Mouse (Mus musculus) C2C12 (cell line): ENCODE data around the gene Ica1. TPM values are rescaled to one million over a fixed set of nuclear protein-coding genes. Genes with fewer than 3 reads are reported as not detected.

Experiments
- H3K27me3 ChIP-seq: one replicate; pipeline ENCODE4 v1.6.1; 2011; ENCODE audit not compliant: control insufficient read depth, insufficient read depth, insufficient read length
- H3K36me3 ChIP-seq: one replicate; pipeline ENCODE4 v1.6.1; 2011; ENCODE audit not compliant: control insufficient read depth, insufficient read depth
- H3K4me3 ChIP-seq: one replicate; pipeline ENCODE4 v1.5.1; 2011; ENCODE audit warnings: mild to moderate bottlenecking, control low read depth; ENCODE audit not compliant: poor library complexity, insufficient read depth, severe bottlenecking
- H3K79me2 ChIP-seq: one replicate; pipeline ENCODE4 v1.6.1; 2011; ENCODE audit not compliant: control insufficient read depth, insufficient read depth
- H3K79me3 ChIP-seq: one replicate; pipeline ENCODE4 v1.6.1; 2011; ENCODE audit warnings: low read depth, control low read depth
- H3ac ChIP-seq: one replicate; pipeline ENCODE3; 2011; ENCODE audit warnings: low read depth; ENCODE audit not compliant: control insufficient read depth, insufficient read length
- CEBPB ChIP-seq: IDR thresholded peaks from one replicate; pipeline ENCODE4 v1.6.1; 2011; ENCODE audit warnings: low read depth, mild to moderate bottlenecking, control low read depth, moderate library complexity
- CTCF ChIP-seq: IDR thresholded peaks from one replicate; pipeline ENCODE4 v1.5.1; 2011; ENCODE audit not compliant: control insufficient read depth, insufficient read depth, insufficient read length
- FOSL1 ChIP-seq: IDR thresholded peaks from one replicate; pipeline ENCODE4 v1.8.0; 2011; ENCODE audit warnings: mild to moderate bottlenecking, low read length; ENCODE audit not compliant: poor library complexity, insufficient read depth, severe bottlenecking
- MAX ChIP-seq: IDR thresholded peaks from one replicate; pipeline ENCODE4 v1.6.1; 2011; ENCODE audit warnings: mild to moderate bottlenecking, control low read depth
- MYOD1 ChIP-seq: IDR thresholded peaks from one replicate; pipeline ENCODE4 v1.6.1; 2011; ENCODE audit warnings: low read depth; ENCODE audit not compliant: control insufficient read depth, insufficient read length
- MYOG ChIP-seq: IDR thresholded peaks from one replicate; pipeline ENCODE4 v1.6.1; 2011; ENCODE audit not compliant: control insufficient read depth, insufficient read length; ENCODE audit errors: extremely low read depth
- USF1 ChIP-seq: IDR thresholded peaks from one replicate; pipeline ENCODE4 v1.6.1; 2011; ENCODE audit warnings: low read depth, mild to moderate bottlenecking, control low read depth, moderate library complexity
- long read RNA-seq, 2 experiments: library from polyadenylated mRNA; unstranded; transcript quantifications; one replicate each; pipeline ENCODE4 v2.0.0; 2019 to 2020
- polyA plus RNA-seq: library from polyadenylated mRNA; unstranded; fragments of >200 nt; fragmentation: generic; extraction: Trizol; gene quantifications from one replicate; pipeline ENCODE4 v1.2.1, GENCODE M21; 2012; ENCODE audit warnings: missing spikeins

Gene Ica1
- polyA plus RNA-seq: 10.5 TPM
- long read RNA-seq, experiment 1, transcript Ica1-201 (14 exons, 2,075 nt): major isoform, 23 of 34 reads
- long read RNA-seq, experiment 1, partial matches to known transcripts: 6 of 34 reads
- long read RNA-seq, experiment 1, other reads (novel, unspliced or antisense): 5 of 34 reads
- long read RNA-seq, experiment 2, transcript Ica1-201 (14 exons, 2,075 nt): major isoform, 114 of 150 reads
- long read RNA-seq, experiment 2, partial matches to known transcripts: 2 of 150 reads
- long read RNA-seq, experiment 2, other reads (novel, unspliced or antisense): 34 of 150 reads

- no peaks in the 10 kb centered on the region for H3K79me3 ChIP-seq
- H3ac ChIP-seq: peak within 1 kb of the TSS; percentile 87
- TF ChIP-seq USF1 (no peak), MAX (no peak), CTCF (no peak), FOSL1 (no peak), CEBPB (no peak), MYOD1 (no peak), MYOG (no peak)
- H3K4me3 ChIP-seq: peak within 1 kb of the TSS; percentile 49
- no peaks in the 10 kb centered on the region for H3K79me2 ChIP-seq
- H3K36me3 ChIP-seq: peaks cover 10% of the 10 kb centered on the region
- H3K27me3 ChIP-seq: no peaks in the 10 kb centered on the region
Observed at GRCm38 (mm10) chr6:8778296-8778649, at the start of gene Ica1. Gene Ica1, minus strand, starts transcription at chr6:8778488.

- H3K4me3 ChIP-seq: no peak overlapping the region
- no peak overlapping the region for H3ac ChIP-seq
- H3K79me2 ChIP-seq: no peaks in the 10 kb centered on the region
- H3K36me3 ChIP-seq: no peaks in the 10 kb centered on the region
- H3K27me3 ChIP-seq: no peaks in the 10 kb centered on the region
- H3K79me3 ChIP-seq: no peaks in the 10 kb centered on the region
- TF ChIP-seq MYOG: no peak
- no peak for TF ChIP-seq MAX
- no peak for TF ChIP-seq USF1
- TF ChIP-seq FOSL1: no peak
- no peak for TF ChIP-seq CTCF
- no peak for TF ChIP-seq CEBPB
- no peak for TF ChIP-seq MYOD1
Observed at GRCm38 (mm10) chr6:8819866-8820265, 41.6 kb upstream of the Ica1 start.

GRCm38 (mm10) chr6:8814332-8815002 is 36.2 kb upstream of the Ica1 start:
- no peaks in the 10 kb centered on the region for H3K36me3 ChIP-seq
- no peak overlapping the region for H3ac ChIP-seq
- no peaks in the 10 kb centered on the region for H3K79me3 ChIP-seq
- H3K79me2 ChIP-seq: no peaks in the 10 kb centered on the region
- no peaks in the 10 kb centered on the region for H3K27me3 ChIP-seq
- H3K4me3 ChIP-seq: no peak overlapping the region
- no peak for TF ChIP-seq USF1
- no peak for TF ChIP-seq MAX
- no peak for TF ChIP-seq MYOD1

- H3K36me3 ChIP-seq: no peaks in the 10 kb centered on the region
- no peaks in the 10 kb centered on the region for H3K27me3 ChIP-seq
Observed at GRCm38 (mm10) chr6:8802561-8803150, 24.4 kb upstream of the Ica1 start.

GRCm38 (mm10) chr6:8792385-8792784 is 14.1 kb upstream of the Ica1 start:
- H3K36me3 ChIP-seq: no peaks in the 10 kb centered on the region
- H3ac ChIP-seq: no peak overlapping the region
- H3K79me2 ChIP-seq: no peaks in the 10 kb centered on the region
- H3K4me3 ChIP-seq: no peak overlapping the region
- no peaks in the 10 kb centered on the region for H3K27me3 ChIP-seq
- H3K79me3 ChIP-seq: no peaks in the 10 kb centered on the region
- no peak for TF ChIP-seq FOSL1
- no peak for TF ChIP-seq MAX

More at GRCm38 (mm10) chr6:8802561-8803150, 24.4 kb upstream of the Ica1 start:
- no peak overlapping the region for H3K4me3 ChIP-seq
- H3ac ChIP-seq: no peak overlapping the region
- no peaks in the 10 kb centered on the region for H3K79me3 ChIP-seq
- H3K79me2 ChIP-seq: no peaks in the 10 kb centered on the region
- TF ChIP-seq USF1 (no peak), MAX (no peak), MYOD1 (peak; percentile 3), CEBPB (peak; percentile 77), CTCF (no peak), MYOG (no peak), FOSL1 (peak; percentile 76)
